Mouse (Mus musculus) layer of hippocampus, adult 8-10 months (tissue): ENCODE measurements at regions not wholly inside any gene's neighbourhood (a gene's known extent, or its start where the extent isn't known, plus 50 kb on each side); places are given as distances from the start of the nearest gene placed in this dataset.
"Not testable (repeated sequence)": the region's sequence is repeated elsewhere in the genome, so short reads cannot be mapped to it uniquely, and the experiment has no call there.

ENCODE experiments used
- DNase-seq, 2 experiments: peaks; one replicate each; pipeline ENCODE4 v3.0.0; 2022; ENCODE audit warnings: low spot score in 2 of 2

GRCm38 (mm10) chr4:153806820-153807436, 150.1 kb upstream of the A430005L14Rik start:
- DNase-seq = no peak

DNA sequence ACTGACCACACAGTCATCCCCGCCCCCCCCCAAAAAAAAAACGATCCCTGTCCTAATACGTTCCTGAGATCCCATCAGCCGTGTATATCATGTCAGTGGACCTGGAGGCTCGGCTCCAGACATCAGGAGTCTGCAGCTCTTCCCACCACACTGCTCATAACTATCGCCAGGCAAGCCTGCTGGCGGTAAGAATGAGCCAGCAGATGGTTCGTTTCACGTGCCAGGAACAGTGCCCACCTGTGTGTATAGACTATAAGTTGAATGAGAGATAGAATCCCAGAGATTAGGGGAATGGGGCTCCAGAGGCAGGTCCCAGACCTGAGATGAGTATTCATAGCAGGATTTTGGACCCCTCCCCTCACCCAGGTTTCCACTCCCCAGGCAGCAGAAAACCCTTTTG, 144.2 kb upstream of the A430005L14Rik start:
- peak in 1 of 2 experiments; percentile 14 for DNase-seq

GRCm38 (mm10) chr4:153827914-153828313, 129.1 kb upstream of the A430005L14Rik start:
- no peak for DNase-seq

DNA sequence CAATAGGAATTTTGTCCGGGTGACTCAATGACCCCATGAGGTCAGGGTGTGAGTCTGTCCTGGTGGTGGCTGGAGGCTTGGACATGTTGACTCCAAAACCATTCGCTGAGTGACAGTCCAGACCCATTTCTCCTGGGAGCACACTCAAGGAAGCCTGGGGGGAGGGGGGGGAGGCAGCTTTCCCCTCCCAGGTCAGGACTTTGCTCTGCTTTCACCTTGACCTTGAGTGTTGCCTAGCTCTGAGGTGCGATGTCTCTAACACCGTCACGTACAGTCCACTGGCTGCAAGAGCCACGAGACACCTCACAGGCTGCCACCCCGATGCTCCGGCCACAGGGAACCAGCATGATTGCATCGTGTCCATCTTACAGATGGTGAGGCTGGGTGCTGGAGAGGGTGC, 127.3 kb upstream of the A430005L14Rik start:
- DNase-seq = no peak

DNA sequence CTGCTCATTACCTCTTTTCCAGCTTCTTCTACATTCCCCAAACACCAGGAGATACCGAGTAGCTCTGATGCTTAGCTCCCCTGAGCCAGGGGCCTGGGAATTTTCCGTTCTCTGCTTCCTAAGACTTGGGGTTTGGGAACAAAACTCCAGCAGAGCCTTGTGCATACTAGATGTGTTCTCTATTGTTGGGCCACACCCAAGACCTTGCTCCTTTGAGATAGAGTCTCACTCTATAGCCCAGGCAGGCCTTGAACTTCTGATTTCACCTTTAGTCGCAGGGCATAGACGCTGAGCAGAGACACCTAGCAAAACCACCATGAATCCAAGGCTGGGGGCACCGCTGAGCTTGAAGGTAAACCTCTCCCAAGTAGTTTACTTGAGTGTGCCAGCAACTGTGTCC, 126.5 kb upstream of the A430005L14Rik start:
- no peak for DNase-seq

DNA sequence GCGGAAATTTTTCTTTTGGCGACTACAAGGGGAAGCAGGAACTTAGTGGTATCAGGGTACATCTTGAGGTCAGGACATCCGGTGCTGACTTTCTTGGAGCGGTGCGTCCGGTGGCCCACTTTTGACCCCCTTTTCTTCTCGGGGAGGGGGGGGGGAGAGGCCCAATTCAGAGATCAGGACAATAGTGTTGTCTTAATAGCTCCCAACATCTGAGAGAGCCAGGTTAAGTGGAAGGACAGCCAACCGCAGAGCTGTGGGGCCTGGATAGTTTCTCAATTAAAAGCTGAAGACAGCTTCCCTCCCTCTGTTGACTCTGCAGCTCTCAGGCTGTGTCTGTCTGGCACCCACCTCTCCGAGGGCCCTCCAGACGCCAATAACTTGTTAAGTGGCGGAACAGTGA, 125.8 kb upstream of the A430005L14Rik start:
- DNase-seq = not testable (repeated sequence)

DNA sequence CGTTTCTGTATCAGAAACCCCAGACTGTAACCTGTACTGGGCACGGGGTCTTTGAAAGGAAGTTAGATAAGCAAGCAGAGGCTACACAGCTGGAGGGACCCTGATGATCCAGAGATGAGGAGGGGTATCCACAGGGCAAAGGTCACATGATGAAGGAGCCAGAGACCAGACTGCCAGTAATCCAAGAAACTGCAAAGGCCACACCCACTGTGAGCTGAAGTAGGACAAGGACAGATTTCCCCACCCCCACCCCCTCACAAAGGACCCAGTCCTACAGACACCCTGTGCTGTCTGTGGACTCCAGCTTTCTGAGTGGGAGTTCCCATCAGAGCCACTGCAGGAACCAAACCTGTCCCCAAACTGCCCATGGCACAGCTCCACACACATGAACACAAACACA, 124.9 kb upstream of the A430005L14Rik start:
- DNase-seq = no peak

DNA sequence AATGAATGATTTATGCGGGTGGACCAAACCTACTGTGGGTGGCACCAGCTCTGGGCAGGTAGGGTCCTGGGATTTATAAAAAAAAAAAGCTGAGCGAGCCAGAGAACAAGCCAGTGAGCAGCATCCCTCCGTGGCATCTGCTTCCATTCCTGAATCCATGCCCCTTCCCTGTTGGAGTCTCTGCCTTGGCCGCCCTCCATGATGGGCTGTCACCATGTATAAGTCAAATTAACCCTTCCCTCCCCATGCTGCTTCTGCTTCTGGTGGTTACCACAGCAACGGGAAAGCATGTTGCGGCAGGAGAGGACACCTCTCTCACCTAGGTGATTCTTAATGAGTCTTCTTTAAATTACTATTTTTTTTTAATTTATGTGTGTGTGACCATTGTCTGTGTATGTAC, 112.3 kb upstream of the A430005L14Rik start:
- DNase-seq = no peak

- DNase-seq = no peak
Measured at GRCm38 (mm10) chr4:153848274-153848673, 108.8 kb upstream of the A430005L14Rik start.

DNA sequence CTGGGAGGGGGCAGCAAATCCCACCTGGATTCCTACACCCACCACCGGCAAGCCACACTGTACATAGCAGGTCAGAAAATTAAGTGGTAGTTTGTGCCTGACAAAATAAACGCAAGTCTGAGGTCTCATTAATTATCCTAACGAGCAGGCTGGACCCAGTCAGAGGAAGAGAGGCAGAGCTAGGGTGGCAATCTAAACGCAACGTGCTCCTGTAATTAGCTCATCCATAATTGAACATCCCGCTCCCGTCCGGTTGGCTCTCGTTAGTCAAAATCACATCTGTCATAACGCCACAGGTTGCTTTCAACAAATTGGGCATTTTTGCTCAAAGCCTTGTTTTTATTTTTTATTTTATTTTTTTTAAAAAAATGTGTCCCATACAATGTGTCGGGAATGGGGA, 106.9 kb upstream of the A430005L14Rik start:
- no peak for DNase-seq

GRCm38 (mm10) chr4:153854084-153854747, 102.8 kb upstream of the A430005L14Rik start:
- no peak for DNase-seq

DNA sequence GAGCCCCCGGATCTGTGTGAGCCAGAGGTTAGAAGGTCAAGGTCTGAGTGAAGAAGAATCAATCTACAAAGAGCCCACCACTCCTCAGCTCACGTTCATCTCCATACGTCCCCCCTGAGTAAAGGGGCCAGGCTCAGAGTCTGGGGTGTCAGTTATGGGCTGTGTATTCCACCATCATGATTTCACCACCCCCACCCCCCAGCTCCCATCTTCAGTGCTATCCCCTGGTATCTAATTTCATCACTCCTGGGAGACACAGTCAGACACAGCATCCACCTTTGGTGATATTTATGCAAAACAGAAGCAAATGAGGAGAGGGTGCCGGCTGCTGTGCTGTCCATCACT, 102.3 kb upstream of the A430005L14Rik start:
- no peak for DNase-seq

GRCm38 (mm10) chr4:153861420-153861819, 95.6 kb upstream of the A430005L14Rik start:
- DNase-seq = no peak

DNA sequence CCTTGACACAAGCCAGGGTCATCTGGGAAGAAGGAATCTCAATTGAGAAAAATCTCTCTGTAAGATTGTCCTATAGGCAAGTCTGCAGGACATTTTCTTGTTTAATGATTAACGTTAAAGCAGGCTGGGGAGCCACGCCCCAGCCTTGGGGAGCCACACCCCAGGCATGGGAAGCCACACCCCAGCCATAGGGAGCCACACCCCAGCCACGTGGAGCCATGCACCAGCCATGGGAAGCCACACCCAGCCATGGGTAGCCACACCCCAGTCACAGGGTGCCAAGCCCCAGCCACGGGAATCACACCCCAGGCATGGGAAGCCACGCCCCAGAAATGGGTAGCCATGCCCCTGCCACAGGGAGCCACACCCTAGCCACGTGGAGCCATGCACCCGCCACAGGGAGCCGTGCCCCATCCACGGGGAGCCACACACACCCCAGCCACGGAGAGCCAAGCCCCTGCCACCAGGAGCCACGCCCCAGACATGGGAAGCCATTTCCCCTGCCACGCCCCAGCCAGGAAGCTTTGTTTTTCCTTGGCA, 94.8 kb upstream of the A430005L14Rik start:
- no peak for DNase-seq

- DNase-seq = no peak
Measured at GRCm38 (mm10) chr4:153872346-153872745, 84.7 kb upstream of the A430005L14Rik start.

- DNase-seq = not testable (repeated sequence)
Measured at GRCm38 (mm10) chr4:153875036-153875435, 82.0 kb upstream of the A430005L14Rik start.

DNA sequence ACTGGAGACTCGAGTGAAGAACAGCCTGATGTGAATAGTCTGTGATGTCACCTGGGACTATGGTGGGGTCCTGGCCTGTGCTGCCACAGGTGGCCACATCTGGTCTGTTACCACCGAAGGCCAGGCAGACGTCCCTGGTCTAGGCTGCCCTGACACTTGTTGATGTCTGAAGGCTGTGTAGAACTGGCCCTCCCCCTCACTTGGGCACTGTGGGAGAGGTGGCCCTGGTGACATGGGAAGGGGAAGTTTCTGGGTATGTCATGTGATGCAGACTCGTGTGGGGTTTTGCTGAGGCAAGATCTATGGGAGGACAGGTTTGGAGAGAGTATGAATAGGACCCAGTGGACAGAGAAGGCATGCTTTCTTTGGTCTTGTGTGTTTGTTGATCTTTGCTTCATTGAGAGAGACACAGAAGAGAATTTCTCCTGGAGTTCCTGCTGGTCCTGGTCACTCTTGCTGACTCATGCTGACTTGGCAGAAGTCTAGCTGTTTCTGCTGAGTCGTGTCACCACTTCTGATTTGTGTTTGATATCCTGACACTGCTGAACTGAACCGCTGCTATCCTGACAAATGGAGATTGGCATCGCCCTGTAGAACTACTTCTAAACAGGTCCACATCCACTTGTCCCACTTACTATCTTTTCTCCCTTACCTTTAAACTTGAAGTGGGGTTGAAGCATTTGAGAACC, 79.9 kb upstream of the A430005L14Rik start:
- DNase-seq = no peak

GRCm38 (mm10) chr4:153883057-153883456, 74.0 kb upstream of the A430005L14Rik start:
- no peak for DNase-seq

DNA sequence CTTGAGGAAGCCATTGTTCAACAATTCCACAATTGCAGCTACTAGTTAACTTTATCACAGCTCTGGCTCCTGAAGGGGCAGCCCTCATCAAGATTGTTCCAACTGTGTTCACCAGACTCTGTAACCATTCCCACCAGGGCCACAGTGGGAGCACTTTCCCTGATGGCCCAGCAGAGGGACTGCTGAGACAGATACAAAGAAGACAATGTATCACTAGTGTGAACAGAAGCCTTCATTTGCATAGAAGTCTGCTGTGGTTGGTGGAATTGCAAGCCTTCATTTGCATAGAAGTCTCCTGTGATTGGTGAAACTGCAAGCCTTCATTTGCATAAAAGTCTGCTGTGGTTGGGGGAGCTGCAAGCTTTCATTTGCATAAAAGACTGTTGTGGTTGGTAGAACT, 73.0 kb upstream of the A430005L14Rik start:
- DNase-seq = no peak

DNA sequence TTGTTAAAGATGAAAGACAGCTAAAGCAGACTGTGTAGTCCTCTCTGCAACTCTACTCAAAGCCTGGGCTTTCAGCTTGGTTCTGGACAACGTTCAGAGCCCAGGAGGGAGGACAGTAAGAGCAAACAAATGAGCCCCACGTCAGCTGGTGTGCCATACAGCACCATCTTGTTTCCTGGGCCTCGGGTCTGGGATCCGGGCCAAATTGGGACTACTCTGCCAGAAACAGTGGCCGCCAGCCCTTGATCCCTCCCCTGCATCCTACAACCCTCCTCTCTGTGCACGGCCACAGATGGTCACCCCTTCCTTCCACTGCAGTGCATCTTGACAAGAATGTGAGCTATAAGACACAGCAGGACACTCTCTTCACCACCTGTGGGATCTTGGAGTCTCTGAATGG, 71.2 kb upstream of the A430005L14Rik start:
- DNase-seq = peak in 1 of 2 experiments; percentile 10

GRCm38 (mm10) chr4:153890130-153890529, 66.9 kb upstream of the A430005L14Rik start:
- DNase-seq = peak in 1 of 2 experiments; percentile 16

- DNase-seq = no peak
Measured at GRCm38 (mm10) chr4:153899721-153900120, 57.3 kb upstream of the A430005L14Rik start.
